Mouse (Mus musculus) myocyte (in vitro differentiated cells): ENCODE results near the gene 2310061I04Rik.

ENCODE experiments used
- E2F4 ChIP-seq: IDR thresholded peaks from one replicate; pipeline ENCODE4 v1.6.1; 2011; ENCODE audit warnings: mild to moderate bottlenecking, control low read depth, moderate library complexity; ENCODE audit not compliant: insufficient read depth
- MAX ChIP-seq: IDR thresholded peaks from one replicate; pipeline ENCODE4 v1.6.1; 2011; ENCODE audit warnings: low read depth, mild to moderate bottlenecking, control low read depth
- POLR2A ChIP-seq: IDR thresholded peaks from one replicate; pipeline ENCODE4 v1.6.1; 2011; ENCODE audit warnings: low read depth, mild to moderate bottlenecking, control low read depth, moderate library complexity; ENCODE audit not compliant: insufficient read length
- REST ChIP-seq: IDR thresholded peaks from one replicate; pipeline ENCODE4 v1.6.1; 2011; ENCODE audit warnings: mild to moderate bottlenecking, control low read depth, moderate library complexity; ENCODE audit not compliant: insufficient read depth, insufficient read length

DNA sequence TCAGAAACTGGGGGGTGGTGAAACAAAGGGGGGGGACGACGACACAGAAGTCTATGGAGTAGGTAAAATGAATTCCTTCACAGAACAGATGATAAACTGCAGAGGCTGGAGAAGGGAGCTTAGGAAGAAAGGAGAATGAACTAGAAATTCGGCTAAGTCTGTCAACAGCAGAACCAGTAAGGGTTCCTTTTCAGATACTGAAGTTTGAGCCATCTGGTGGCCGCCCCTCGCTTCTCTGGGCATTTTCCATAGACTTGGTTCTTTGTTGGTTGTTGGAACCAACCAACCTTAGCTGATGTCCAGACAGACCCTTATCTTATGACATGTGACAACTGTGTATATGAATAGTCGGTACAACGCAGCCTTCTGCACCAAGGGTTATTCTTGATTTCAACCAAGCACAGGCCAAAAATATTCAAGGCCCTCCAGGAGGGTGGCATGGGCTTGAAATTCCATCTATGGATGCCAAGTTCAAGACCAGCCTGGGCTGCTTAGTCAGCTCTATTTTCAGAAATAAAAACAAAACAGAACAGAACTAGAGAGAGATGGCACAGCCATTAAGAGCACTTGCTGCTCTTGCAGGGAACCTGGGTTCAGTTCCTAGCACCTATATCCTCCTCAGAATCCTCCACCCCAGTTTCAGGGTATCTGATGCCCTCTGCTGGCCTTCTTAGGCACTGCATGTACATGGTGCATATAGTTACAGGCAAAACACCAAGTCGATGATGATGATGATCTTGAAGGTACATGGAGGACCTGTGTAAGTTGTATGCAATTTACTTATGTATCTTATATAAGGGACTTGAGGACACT, 26.1 kb downstream of the 2310061I04Rik start:
- TF ChIP-seq E2F4: no peak
- no peak for TF ChIP-seq REST
- TF ChIP-seq POLR2A: no peak
- no peak for TF ChIP-seq MAX
